Mouse (Mus musculus): ENCODE data around the gene Robo2.

Robo2 gene

GRCm38 (mm10) chr16:74321666-74322371 lies 89.8 kb downstream of the Robo2 start:
- no peak for DNase-seq (ENCODE audit: low spot score in 2 of 2)

DNA sequence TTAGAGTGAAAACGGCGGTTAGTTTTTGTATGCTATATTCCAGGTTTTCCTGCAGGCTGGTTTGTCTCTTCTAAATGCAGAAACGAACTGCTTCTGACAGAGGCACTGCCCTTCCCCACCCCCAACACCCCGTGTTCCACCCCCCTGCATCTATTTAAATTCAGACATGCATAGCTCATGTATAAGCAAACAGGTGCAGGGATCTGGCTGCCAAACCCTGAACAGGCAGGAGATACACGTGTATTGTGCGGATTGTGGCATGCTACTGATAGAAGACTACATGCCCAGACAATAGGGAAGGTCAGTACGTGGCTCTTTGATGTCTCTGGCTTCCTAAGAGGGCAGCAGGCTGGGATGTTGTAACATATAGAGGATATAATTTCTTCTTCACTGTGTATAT lies 95.5 kb downstream of the Robo2 start:
- DNase-seq (ENCODE audit: low spot score in 2 of 2): no peak

- no peak for DNase-seq (ENCODE audit: low spot score in 2 of 2)
These were observed 98.4 kb downstream of the Robo2 start for GRCm38 (mm10) chr16:74313222-74313621.

- no peak for DNase-seq (ENCODE audit: low spot score in 2 of 2)
These were observed 104.1 kb downstream of the Robo2 start for GRCm38 (mm10) chr16:74307543-74307887.

GRCm38 (mm10) chr16:74306876-74307542 lies 104.6 kb downstream of the Robo2 start:
- DNase-seq (ENCODE audit: low spot score in 2 of 2): no peak

GRCm38 (mm10) chr16:74287878-74288277 lies 123.7 kb downstream of the Robo2 start:
- no peak for DNase-seq (ENCODE audit: low spot score in 2 of 2)

DNA sequence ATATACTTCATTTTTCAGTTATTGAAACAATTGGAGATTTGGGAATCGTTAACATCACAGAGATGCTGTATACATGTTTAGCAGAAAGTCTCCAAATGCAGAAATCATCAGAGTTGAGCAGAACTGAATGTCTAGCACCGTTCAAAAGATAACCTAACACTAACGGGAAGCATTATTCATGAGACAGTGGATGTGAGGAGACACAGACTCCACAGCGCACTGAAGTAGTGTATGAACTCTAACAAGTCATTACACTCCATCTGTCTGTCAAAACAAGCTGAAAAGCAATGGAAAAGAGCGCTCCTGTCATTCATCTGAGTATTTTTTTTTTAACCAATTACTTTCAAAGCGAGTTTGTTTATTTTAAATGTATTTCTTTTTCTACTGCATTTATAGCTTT lies 129.1 kb downstream of the Robo2 start:
- DNase-seq (ENCODE audit: low spot score in 2 of 2): no peak

DNA sequence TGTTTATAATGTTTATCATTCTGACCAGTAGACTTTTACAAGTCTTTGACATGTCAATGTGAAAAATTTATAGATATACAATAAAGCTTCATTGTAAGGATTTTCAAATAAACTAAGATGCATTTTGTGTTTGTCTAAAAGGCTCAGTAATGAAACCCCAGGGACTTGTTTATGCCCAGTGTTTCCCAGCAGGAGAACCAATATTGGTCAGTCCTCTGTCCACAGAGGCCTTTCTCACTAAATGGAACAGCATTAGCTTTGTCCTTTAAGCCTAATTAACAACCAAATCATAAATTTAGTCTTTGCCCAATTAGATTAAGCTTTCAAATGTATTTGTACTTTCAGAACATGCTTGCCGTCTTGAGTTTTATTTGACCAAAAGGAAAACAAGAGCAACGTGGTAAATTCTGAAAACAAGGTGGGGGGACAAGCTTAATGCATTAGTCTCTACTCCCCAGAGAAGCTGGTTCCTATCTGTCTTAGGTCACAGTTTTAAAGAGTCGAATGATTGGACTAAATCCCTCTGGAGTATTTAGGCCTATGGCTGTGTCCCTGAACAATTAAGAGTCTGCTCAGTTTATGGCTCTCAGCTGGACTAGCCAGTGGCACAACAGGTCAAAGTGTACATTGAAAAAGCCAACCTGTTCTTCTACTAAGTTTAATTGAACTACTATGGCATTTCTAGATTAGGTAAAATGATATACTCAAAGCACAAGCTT lies 134.6 kb downstream of the Robo2 start:
- DNase-seq (ENCODE audit: low spot score in 2 of 2): no peak

- no peak for DNase-seq (ENCODE audit: low spot score in 2 of 2)
These were observed 137.0 kb downstream of the Robo2 start for GRCm38 (mm10) chr16:74274596-74274995.

DNA sequence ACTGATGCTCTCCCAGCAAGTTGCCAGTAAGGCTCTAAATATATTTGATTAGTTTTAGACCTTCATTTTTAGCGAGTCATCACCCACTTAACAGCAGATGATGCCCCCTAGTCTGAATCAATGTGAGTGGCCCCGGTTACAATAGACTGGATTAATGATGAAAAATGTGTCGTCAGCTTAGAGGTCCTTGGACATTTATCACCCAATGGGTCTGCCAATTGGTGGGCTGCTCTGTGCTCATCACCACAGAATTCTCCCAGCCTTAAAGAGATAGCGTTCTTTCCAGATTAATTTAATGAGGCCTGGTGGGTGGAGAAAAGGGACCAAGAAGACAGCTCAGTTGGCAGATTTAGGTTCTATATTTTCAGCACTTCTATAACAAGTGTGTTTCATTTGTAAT lies 138.6 kb downstream of the Robo2 start:
- DNase-seq (ENCODE audit: low spot score in 2 of 2): no peak

GRCm38 (mm10) chr16:74258241-74258640 lies 153.4 kb downstream of the Robo2 start:
- no peak for DNase-seq (ENCODE audit: low spot score in 2 of 2)

DNA sequence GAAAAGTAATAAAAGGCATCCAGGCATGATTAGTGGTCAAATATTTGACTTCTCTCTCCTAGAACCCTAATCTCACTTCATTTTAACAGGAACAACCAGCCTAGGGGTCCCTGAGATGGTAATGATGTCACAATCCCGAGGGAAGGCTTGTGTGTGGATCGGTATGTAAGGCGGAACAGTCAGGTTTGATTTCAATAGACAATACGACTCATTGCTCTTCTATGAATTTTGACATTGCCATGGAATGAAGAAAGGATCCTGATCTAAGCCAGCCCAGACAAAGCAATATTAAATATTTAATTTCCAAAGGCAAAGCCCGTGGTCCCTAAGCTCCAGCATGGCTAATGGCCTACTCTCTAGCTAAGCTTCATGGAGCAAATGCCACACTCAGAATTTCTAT lies 167.2 kb downstream of the Robo2 start:
- no peak for DNase-seq (ENCODE audit: low spot score in 2 of 2)

DNA sequence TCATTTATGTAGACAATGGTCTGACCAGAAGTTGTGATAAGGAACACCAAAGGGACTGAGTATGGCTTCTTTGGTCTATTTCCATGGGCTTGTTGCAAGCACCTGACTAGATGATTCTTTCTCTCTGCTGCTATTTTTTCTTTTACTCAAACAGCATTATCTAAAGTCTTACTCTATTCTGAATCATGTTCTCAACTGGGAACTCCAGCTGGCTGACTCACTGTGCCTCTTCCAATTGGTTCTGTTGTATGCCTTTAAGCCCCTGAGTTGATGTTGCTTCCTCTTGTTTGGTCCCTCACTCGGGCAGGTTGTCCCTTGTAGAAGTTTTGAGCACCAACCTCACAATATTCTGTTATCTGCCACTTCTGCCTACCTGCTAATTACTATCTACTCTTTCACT lies 170.1 kb downstream of the Robo2 start:
- DNase-seq (ENCODE audit: low spot score in 2 of 2): no peak

DNA sequence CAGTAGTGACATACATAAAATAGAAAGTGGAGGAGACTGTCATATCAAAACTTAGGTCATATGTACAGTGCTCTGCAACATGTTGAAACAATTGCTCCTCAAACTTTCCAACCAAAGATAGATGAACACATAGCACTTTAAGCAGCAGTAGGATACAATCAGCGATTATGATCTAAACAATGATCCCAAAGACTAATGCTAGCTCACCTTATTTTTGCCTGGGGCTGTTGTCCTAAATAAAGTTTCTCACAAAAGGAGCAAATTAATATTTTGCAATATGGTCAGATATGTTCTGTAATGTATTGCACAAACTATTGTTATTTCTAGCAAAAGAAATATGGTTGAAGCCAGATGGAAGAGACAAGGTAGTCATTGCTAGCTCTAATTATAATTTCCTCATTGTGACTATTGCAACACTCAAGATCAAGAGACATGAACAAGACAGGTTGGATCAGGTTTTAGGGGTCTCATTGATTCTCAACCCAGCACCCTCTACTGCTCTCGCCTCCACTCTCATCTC lies 174.2 kb downstream of the Robo2 start:
- no peak for DNase-seq (ENCODE audit: low spot score in 2 of 2)

GRCm38 (mm10) chr16:74234393-74235059 lies 177.1 kb downstream of the Robo2 start:
- DNase-seq (ENCODE audit: low spot score in 2 of 2): no peak

GRCm38 (mm10) chr16:74233596-74233995 lies 178.0 kb downstream of the Robo2 start:
- no peak for DNase-seq (ENCODE audit: low spot score in 2 of 2)

DNA sequence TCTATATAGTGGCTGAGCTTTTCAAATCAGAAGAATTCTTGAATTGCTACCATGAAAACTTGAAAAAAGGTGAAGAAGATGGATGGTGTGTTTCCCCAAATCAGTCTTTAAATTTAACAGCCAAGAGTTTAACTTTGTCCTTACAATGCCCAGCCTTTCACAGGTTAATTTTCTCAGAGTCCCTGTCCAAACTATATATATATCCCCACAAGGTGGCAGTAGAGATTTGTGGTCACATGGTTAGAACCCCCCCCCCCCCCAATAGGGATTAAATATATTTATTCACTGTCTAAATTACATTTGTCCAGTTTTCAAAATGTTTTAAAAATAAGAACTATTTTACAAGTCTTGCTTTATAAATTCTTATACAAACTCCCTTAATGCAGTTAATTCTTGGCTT lies 184.3 kb downstream of the Robo2 start:
- no peak for DNase-seq (ENCODE audit: low spot score in 2 of 2)

- no peak for DNase-seq (ENCODE audit: low spot score in 2 of 2)
These were observed 186.0 kb downstream of the Robo2 start for GRCm38 (mm10) chr16:74225423-74226272.

- DNase-seq (ENCODE audit: low spot score in 2 of 2): no peak
These were observed 189.1 kb downstream of the Robo2 start for GRCm38 (mm10) chr16:74222501-74222900.

- DNase-seq (ENCODE audit: low spot score in 2 of 2): no peak
These were observed 194.7 kb downstream of the Robo2 start for GRCm38 (mm10) chr16:74216879-74217415.

- no peak for DNase-seq (ENCODE audit: low spot score in 2 of 2)
These were observed 195.8 kb downstream of the Robo2 start for GRCm38 (mm10) chr16:74215791-74216190.

Measured in right cerebral cortex, postnatal 10 days (tissue).